Mouse (Mus musculus) embryonic fibroblast, embryonic 13.5 days (primary cell): Measurements from ENCODE around the gene St14.

Experiments used
- CTCF ChIP-seq: IDR thresholded peaks from 2 replicates; pipeline ENCODE4 v1.5.1; 2011; ENCODE audit warnings: mild to moderate bottlenecking, control low read depth, low read length, moderate library complexity, borderline replicate concordance; ENCODE audit not compliant: insufficient read depth
- POLR2A ChIP-seq: IDR thresholded peaks from 2 replicates; pipeline ENCODE4 v1.6.1; 2011; ENCODE audit warnings: low read depth, mild to moderate bottlenecking, control low read depth, low read length, moderate library complexity

GRCm38 (mm10) chr9:31163327-31163726 is 31.7 kb upstream of the St14 start:
- TF ChIP-seq POLR2A (no peak), CTCF (no peak)
